Mouse (Mus musculus) intestine, postnatal 0 days (tissue): Measurements from ENCODE around the gene Vmn1r159. TPM values are rescaled to one million over a fixed set of nuclear protein-coding genes. Genes with fewer than 3 reads are reported as not detected.
"Not testable (repeated sequence)": the region's sequence is repeated elsewhere in the genome, so short reads cannot be mapped to it uniquely, and the experiment has no call there.

Experiments
- ATAC-seq: fragments of 200-750 bp; cut with Nextera tagmentation; 2 replicates; pipeline ENCODE4 v1.8.0; 2017; ENCODE audit warnings: mild to moderate bottlenecking, moderate TSS enrichment, moderate library complexity
- H3K27ac ChIP-seq: fragments of 300-500 bp; sonication (generic); 2 replicates; pipeline ENCODE4 v1.5.1; 2014; ENCODE audit warnings: mild to moderate bottlenecking, low read depth, low read length, moderate library complexity
- H3K27me3 ChIP-seq: fragments of 300-500 bp; sonication (generic); replicated peaks from 2 replicates; pipeline ENCODE4 v1.6.1; 2014; ENCODE audit warnings: low read length, mixed read lengths; ENCODE audit not compliant: control insufficient read depth, insufficient read depth
- H3K36me3 ChIP-seq: fragments of 300-500 bp; sonication (generic); 2 replicates; pipeline ENCODE4 v1.6.1; 2014; ENCODE audit warnings: mild to moderate bottlenecking, moderate library complexity; ENCODE audit not compliant: control insufficient read depth, insufficient read depth
- H3K4me1 ChIP-seq: fragments of 300-500 bp; sonication (generic); replicated peaks from 2 replicates; pipeline ENCODE4 v1.6.1; 2014; ENCODE audit warnings: antibody characterized with exemption, low read length, mixed read lengths; ENCODE audit not compliant: control insufficient read depth, insufficient read depth
- H3K4me2 ChIP-seq: fragments of 300-500 bp; sonication (generic); replicated peaks from 2 replicates; pipeline ENCODE4 v1.6.1; 2014; ENCODE audit warnings: low read depth, mild to moderate bottlenecking, moderate library complexity
- H3K4me3 ChIP-seq: fragments of 300-500 bp; sonication (generic); 2 replicates; pipeline ENCODE4 v1.5.1; 2014; ENCODE audit warnings: low read depth, low read length
- H3K9ac ChIP-seq: fragments of 300-500 bp; sonication (generic); 2 replicates; pipeline ENCODE4 v1.6.1; 2014; ENCODE audit warnings: mild to moderate bottlenecking, low read depth, low read length
- H3K9me3 ChIP-seq: fragments of 300-500 bp; sonication (generic); 2 replicates; pipeline ENCODE4 v1.6.1; 2016; ENCODE audit warnings: mixed run types; ENCODE audit not compliant: control insufficient read depth
- WGBS: fragments of 180-500 bp; shearing (Covaris S2); extraction: QIAGEN DNeasy Blood & Tissue Kit; methylation state at CpG from one replicate; pipeline ENCODE4 v1.1.7; 2014; 5-methylcytosine and 5-hydroxymethylcytosine counted together
- polyA plus RNA-seq: library from polyadenylated mRNA; unstranded; fragments of >200 nt; fragmentation: Nextera tagmentation; extraction: Ambion mirVana; gene quantifications from 2 replicates; pipeline ENCODE4 v1.2.1, GENCODE M21; 2015

Gene Vmn1r159
- not detected in 2 replicates for polyA plus RNA-seq

DNA sequence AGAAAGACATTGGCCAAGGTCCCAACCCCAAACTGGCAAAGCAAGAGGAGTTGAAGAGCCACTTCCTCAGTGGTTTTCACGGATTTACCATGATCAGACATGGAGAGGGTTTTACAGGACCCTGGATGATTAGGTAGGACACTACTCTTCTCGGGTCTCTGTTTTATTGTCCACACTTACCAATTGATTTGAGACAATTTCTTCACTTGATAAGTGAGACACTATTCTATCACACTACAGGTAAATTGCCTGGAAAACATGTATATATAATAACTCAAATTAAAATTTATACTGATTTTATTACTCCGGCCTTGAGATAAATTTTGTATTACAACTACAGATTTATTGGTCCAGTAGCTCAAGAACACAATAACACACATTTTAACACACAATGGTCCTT, at the start of gene Vmn1r159:
Gene Vmn1r159, minus strand, starts transcription at position 101 of the 400 bp plus-strand sequence.
- H3K9me3 ChIP-seq, H3K27me3 ChIP-seq, H3K27ac ChIP-seq, H3K9ac ChIP-seq, H3K4me1 ChIP-seq, H3K4me2 ChIP-seq, H3K4me3 ChIP-seq, H3K36me3 ChIP-seq, ATAC-seq: not testable (repeated sequence)
- 50% methylated on average over 2 of the region's 3 CpGs for WGBS

DNA sequence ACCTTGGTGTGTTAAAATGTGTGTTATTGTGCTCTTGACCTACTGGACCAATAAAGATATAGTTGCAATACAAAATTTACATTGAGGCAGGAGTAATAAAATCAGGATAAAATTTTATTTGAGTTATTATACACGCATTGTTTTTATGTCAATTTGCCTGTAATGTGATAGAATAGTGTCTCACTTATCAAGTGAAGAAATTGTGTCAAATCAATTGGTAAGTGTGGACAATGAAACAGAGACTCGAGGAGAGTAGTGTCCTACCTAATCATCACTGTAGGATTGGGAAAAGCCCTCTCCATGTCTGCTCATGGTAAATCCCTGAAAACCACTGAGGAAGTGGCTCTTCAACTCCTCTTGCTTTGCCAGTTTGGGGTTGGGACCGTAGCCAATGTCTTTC, 27.5 kb upstream of the Vmn1r159 start, which contains the start of gene Vmn1r160:
Gene Vmn1r160, plus strand, starts transcription at position 301 of the 400 bp plus-strand sequence.
- H3K27me3 ChIP-seq, H3K4me2 ChIP-seq, ATAC-seq, H3K9me3 ChIP-seq, H3K27ac ChIP-seq, H3K4me3 ChIP-seq, H3K36me3 ChIP-seq, H3K9ac ChIP-seq, H3K4me1 ChIP-seq: not testable (repeated sequence)
- 39% methylated on average over 1 of the region's 3 CpGs for WGBS

Other genes starting within 250 kb of the Vmn1r159 start
- not detected in 2 replicates for gene Vmn1r155, start 185.6 kb downstream of the Vmn1r159 start, polyA plus RNA-seq
- not detected in 2 replicates for gene Gm8693, start 151.3 kb downstream of the Vmn1r159 start, polyA plus RNA-seq
- not detected in 2 replicates for gene Gm4567, start 123.9 kb downstream of the Vmn1r159 start, polyA plus RNA-seq
- gene Vmn1r157, start 81.9 kb downstream of the Vmn1r159 start, polyA plus RNA-seq: not detected in 2 replicates
- not detected in 2 replicates for gene Vmn1r158, start 52.8 kb downstream of the Vmn1r159 start, polyA plus RNA-seq
- gene Vmn1r160, start 27.6 kb upstream of the Vmn1r159 start, polyA plus RNA-seq: not detected in 2 replicates
- not detected in 2 replicates for gene Gm4214, start 141.1 kb upstream of the Vmn1r159 start, polyA plus RNA-seq
- not detected in 2 replicates for gene Gm4216, start 176.3 kb upstream of the Vmn1r159 start, polyA plus RNA-seq
- gene Vmn1r163, start 211.9 kb upstream of the Vmn1r159 start, polyA plus RNA-seq: not detected in 2 replicates
- gene Gm8720, start 223.9 kb upstream of the Vmn1r159 start, polyA plus RNA-seq: not detected in 2 replicates